Mouse (Mus musculus) effector memory CD4-positive, alpha-beta T cell, adult 5 months (primary cell): Measurements from ENCODE around the gene Klhl3. TPM values are rescaled to one million over a fixed set of nuclear protein-coding genes. Genes with fewer than 3 reads are reported as not detected.

Experiments
- polyA plus RNA-seq: library from polyadenylated mRNA; unstranded; fragments of 100-300 nt; shearing (Covaris generic); gene quantifications from one replicate; pipeline ENCODE4 v1.2.1, GENCODE M21; 2017

Gene Klhl3
- 2.1 TPM for polyA plus RNA-seq

GRCm38 (mm10) chr13:58113061-58113900, at the start of gene Klhl3:
Gene Klhl3, minus strand, starts transcription at chr13:58113592.

DNA sequence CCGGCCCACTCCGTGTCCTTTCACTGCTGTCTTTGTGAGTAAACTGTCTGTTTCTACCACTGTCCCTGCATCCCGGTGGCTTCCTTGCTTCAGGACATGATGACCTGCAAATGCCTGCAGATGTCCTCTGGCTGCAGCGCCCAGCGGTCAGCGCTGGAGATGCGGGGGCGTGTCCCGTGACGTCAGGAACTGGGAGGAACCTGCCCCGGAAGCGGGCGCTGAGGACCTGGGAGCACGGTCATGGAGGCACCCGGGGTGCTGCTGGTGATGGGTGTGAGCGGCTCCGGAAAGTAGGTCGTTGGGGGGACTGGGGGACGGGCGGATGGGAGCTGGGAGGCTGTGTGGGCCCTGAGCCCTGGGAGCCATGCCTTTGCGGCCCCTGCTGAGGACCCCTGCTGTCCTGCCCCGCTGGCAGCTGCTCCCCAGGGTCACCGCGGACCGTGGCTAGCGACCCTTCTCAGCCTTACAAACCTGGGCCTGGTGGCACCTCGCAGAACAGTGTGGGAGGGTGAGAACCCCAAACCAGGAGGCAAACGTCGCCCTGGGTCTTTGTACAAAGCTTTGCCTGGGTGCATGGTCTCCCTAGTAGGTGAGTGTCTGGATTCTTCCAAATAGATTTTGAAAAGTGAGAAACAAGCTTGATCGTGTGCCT, 44.2 kb upstream of the Klhl3 start, which contains the start of gene Idnk:
Idnk (plus strand) TSS at position 203 of the 652 bp plus-strand sequence.

DNA sequence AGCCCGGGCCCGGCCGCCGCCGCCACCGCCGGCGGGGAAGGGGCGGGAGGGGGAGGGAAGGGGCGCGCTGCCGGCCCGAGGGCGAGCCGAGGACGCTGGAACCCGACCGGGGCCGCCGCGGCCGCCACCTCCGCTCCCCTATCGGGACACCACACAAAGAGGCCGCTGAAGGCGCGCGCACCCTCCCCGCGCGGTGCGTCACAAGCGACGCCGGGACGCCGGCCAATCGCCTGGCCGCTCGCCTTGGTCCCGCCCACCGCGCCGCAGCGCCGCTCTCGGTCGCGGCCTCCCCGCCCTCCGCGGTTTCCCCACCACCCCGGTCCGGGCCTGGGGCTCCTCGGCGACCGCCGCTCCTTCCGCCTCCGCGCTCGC, 15.0 kb upstream of the Klhl3 start, which contains the start of gene Hnrnpa0:
Hnrnpa0 (minus strand) TSS at position 161 of the 372 bp plus-strand sequence.

Other genes with a start within 250 kb of the Klhl3 start
- gene Spock1, start 205.3 kb downstream of the Klhl3 start, polyA plus RNA-seq: not detected
- 77.4 TPM for gene Hnrnpa0, start 15.0 kb upstream of the Klhl3 start, polyA plus RNA-seq
- 115 TPM for gene Idnk, start 44.1 kb upstream of the Klhl3 start, polyA plus RNA-seq
- 145 TPM for gene Ubqln1, start 102.1 kb upstream of the Klhl3 start, polyA plus RNA-seq
- 0.76 TPM for gene Gkap1, start 162.1 kb upstream of the Klhl3 start, polyA plus RNA-seq
- gene Kif27, start 245.5 kb upstream of the Klhl3 start, polyA plus RNA-seq: not detected